Mouse (Mus musculus): ENCODE data around the gene Ssna1. TPM values are rescaled to one million over a fixed set of nuclear protein-coding genes. Genes with fewer than 3 reads are reported as not detected.
A peak's percentile ranks its signal among the peaks of the same experiment; 100 is the strongest.

The Ssna1 gene
- polyA plus RNA-seq, 1 experiment from 2014 or later = 248 TPM

DNA sequence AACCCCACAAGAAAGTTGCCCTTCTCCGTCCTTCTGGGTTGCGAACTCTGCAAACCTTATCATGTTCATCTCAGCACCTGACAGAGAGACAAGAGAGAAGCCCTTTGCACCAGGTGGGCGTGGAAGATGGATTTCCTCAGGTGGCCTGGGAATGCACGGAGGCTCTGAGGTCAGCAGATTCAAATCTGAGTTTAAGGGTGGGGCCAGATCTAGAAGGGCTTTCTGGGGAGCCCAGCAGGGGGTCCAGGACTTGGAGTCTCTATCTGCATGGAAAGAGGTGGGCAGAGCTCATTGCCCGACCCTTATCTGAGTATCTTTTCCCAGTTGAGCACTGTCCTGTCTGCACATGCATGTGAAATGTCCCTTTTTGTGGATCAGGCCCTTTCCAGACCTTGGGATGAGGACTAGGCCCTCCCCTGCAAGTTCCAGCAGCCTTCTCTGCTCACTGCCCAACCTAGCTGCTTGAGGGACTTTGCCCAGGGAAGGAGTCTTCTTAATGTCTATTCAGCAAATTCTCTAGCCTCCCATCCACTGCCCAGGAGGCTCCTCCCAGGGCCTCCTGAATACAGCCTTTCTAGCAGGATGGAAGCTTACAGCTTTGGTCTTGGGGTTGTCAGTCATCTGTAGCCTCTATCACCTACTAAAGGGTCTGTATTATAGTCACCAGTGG, 37.6 kb downstream of the Ssna1 start:
- H3K36me3 ChIP-seq (ENCODE audit: control insufficient read depth, insufficient read depth, low read length) = no peaks in the 10 kb centered on the region
- 74% methylated on average over 5 of the region's 5 CpGs for WGBS
- H3K4me3 ChIP-seq (ENCODE audit: low read depth, low read length) = no peak overlapping the region
- no peak for DNase-seq (ENCODE audit: low spot score)
- no peaks in the 10 kb centered on the region for H3K4me1 ChIP-seq (replicated peaks; ENCODE audit: control insufficient read depth, insufficient read depth, low read length)
- H3K9me3 ChIP-seq (ENCODE audit: control insufficient read depth, low read length) = no peaks in the 10 kb centered on the region
- ATAC-seq (ENCODE audit: low FRiP score) = no peak
- no peaks in the 10 kb centered on the region for H3K27me3 ChIP-seq (ENCODE audit: control insufficient read depth, insufficient read depth, low read length)
- no peak overlapping the region for H3K27ac ChIP-seq (ENCODE audit: low read depth, low read length)
- no peak overlapping the region for H3K4me2 ChIP-seq (replicated peaks; ENCODE audit: low read depth, low read length)
- no peak overlapping the region for H3K9ac ChIP-seq (ENCODE audit: low read depth, low read length)

DNA sequence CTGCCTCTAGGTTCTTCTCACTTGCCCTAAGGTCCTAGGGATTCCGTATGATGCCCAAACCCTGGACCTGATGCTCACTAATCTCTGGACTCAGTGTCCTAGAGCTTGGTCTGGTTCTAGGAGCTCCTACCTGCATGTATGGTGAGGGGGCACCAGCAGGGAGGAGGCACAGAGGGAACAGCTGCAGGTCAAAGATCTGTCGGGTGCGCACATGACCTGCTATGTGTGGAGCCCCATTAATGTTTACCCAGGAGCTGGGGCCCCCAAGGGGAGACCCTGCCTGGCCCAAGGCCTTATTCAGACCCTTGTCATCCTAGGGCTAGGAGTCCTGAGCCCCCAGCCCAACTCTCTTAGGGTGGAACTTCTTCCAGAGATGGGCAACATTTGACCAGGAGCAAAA, 38.2 kb downstream of the Ssna1 start, which contains the start of gene Slc34a3:
Gene Slc34a3, minus strand, starts transcription at position 315 of the 400 bp plus-strand sequence.
- no peaks in the 10 kb centered on the region for H3K36me3 ChIP-seq (ENCODE audit: control insufficient read depth, insufficient read depth, low read length)
- no peak within 1 kb of the TSS for H3K27ac ChIP-seq (ENCODE audit: low read depth, low read length)
- no peak within 1 kb of the TSS for H3K9ac ChIP-seq (ENCODE audit: low read depth, low read length)
- DNase-seq (ENCODE audit: low spot score) (no peak), ATAC-seq (ENCODE audit: low FRiP score) (no peak)
- 93% methylated on average over 3 of the region's 3 CpGs for WGBS
- no peaks in the 10 kb centered on the region for H3K4me1 ChIP-seq (replicated peaks; ENCODE audit: control insufficient read depth, insufficient read depth, low read length)
- H3K4me3 ChIP-seq (ENCODE audit: low read depth, low read length) = no peak within 1 kb of the TSS
- H3K27me3 ChIP-seq (ENCODE audit: control insufficient read depth, insufficient read depth, low read length) = no peaks in the 10 kb centered on the region
- no peak within 1 kb of the TSS for H3K4me2 ChIP-seq (replicated peaks; ENCODE audit: low read depth, low read length)
- H3K9me3 ChIP-seq (ENCODE audit: control insufficient read depth, low read length) = no peaks in the 10 kb centered on the region

GRCm38 (mm10) chr2:25233421-25233820, 38.8 kb downstream of the Ssna1 start:
- H3K27me3 ChIP-seq (ENCODE audit: control insufficient read depth, insufficient read depth, low read length) = no peaks in the 10 kb centered on the region
- DNase-seq (ENCODE audit: low spot score) (no peak), ATAC-seq (ENCODE audit: low FRiP score) (no peak)
- H3K9ac ChIP-seq (ENCODE audit: low read depth, low read length) = no peak overlapping the region
- H3K4me3 ChIP-seq (ENCODE audit: low read depth, low read length) = no peak overlapping the region
- H3K27ac ChIP-seq (ENCODE audit: low read depth, low read length) = no peak overlapping the region
- H3K9me3 ChIP-seq (ENCODE audit: control insufficient read depth, low read length) = no peaks in the 10 kb centered on the region
- H3K4me2 ChIP-seq (replicated peaks; ENCODE audit: low read depth, low read length) = no peak overlapping the region
- whole genome bisulfite sequencing = 82% methylated on average over 4 of the region's 4 CpGs
- H3K4me1 ChIP-seq (replicated peaks; ENCODE audit: control insufficient read depth, insufficient read depth, low read length) = peaks cover 1% of the 10 kb centered on the region; the same call in 1 of the 2 replicates
- no peaks in the 10 kb centered on the region for H3K36me3 ChIP-seq (ENCODE audit: control insufficient read depth, insufficient read depth, low read length)

DNA sequence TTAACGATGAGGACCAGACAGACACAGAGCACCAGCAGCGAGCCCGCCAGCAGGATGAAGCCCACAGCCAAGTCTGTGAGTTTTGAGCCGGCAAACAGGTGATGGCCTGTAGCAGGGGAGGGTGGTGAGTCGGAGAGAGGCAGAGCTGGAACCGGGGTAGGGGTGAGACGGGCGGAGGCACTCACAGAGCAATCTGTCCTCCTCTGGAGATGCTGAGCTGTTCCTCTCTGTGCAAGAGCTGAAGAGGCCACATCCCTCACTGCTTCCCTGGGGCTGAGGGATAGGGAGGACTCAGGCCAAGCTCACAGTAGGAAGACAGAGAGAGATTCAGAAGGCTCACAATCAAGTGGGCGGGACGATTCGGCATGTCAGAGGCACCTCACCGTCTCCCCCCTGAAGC, 41.2 kb downstream of the Ssna1 start:
- no peak overlapping the region for H3K9ac ChIP-seq (ENCODE audit: low read depth, low read length)
- peaks cover 2% of the 10 kb centered on the region; the same call in 1 of the 2 replicates for H3K4me1 ChIP-seq (replicated peaks; ENCODE audit: control insufficient read depth, insufficient read depth, low read length)
- H3K27me3 ChIP-seq (ENCODE audit: control insufficient read depth, insufficient read depth, low read length) = no peaks in the 10 kb centered on the region
- WGBS = 52% methylated on average over 12 of the region's 12 CpGs
- H3K4me2 ChIP-seq (replicated peaks; ENCODE audit: low read depth, low read length) = no peak overlapping the region
- no peak overlapping the region for H3K27ac ChIP-seq (ENCODE audit: low read depth, low read length)
- DNase-seq (ENCODE audit: low spot score) (no peak), ATAC-seq (ENCODE audit: low FRiP score) (no peak)
- H3K9me3 ChIP-seq (ENCODE audit: control insufficient read depth, low read length) = no peaks in the 10 kb centered on the region
- no peak overlapping the region for H3K4me3 ChIP-seq (ENCODE audit: low read depth, low read length)
- no peaks in the 10 kb centered on the region for H3K36me3 ChIP-seq (ENCODE audit: control insufficient read depth, insufficient read depth, low read length)

DNA sequence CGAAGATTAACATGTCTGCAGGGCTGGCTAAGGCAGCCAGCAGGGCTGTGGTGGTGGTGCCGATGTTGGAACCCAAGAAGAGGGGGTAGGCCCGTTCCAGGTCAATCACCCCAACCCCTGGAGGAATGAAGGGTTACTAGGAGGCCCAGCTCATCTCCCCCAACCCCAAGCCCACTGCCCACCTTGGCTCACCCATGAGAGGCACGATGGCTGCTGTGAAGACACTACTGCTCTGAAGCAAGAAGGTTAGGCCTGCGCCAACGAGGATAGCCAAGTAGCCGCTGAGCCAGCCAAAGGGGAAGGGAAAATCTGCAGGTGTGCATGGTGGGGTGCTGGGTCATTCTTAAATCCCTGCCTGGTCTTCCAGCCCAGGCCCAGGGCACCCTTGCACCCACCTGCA, 41.7 kb downstream of the Ssna1 start:
- Histone ChIP-seq H3K9me3 (ENCODE audit: control insufficient read depth, low read length) (no peaks in the 10 kb centered on the region), H3K4me2 (replicated peaks; ENCODE audit: low read depth, low read length) (no peak overlapping the region), H3K27me3 (ENCODE audit: control insufficient read depth, insufficient read depth, low read length) (no peaks in the 10 kb centered on the region), H3K4me1 (replicated peaks; ENCODE audit: control insufficient read depth, insufficient read depth, low read length) (peaks cover 4% of the 10 kb centered on the region; the same call in 1 of the 2 replicates), H3K4me3 (ENCODE audit: low read depth, low read length) (no peak overlapping the region), H3K27ac (ENCODE audit: low read depth, low read length) (no peak overlapping the region), H3K36me3 (ENCODE audit: control insufficient read depth, insufficient read depth, low read length) (no peaks in the 10 kb centered on the region), H3K9ac (ENCODE audit: low read depth, low read length) (no peak overlapping the region)
- 90% methylated on average over 7 of the region's 7 CpGs for WGBS
- DNase-seq (ENCODE audit: low spot score) (no peak), ATAC-seq (ENCODE audit: low FRiP score) (no peak)

DNA sequence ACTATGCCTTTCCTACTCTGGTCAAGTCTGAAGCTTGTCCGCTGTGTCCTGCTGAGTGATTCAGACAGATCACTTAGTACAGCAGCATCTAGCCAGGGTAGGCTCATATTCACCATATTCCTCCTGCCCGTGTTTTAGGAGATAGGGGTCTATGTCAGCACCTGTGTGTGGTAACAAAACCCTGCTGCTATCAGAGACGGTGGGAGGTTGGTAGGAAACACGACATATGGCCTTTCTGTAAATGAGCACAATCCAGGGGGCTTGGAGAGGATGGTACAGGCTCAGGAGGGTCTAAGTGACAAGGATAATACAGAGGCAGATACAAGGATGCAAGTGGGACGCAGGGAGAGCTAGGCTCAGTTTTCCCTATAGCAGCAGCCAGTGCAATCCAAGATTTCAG, 42.7 kb downstream of the Ssna1 start:
- no peak overlapping the region for H3K4me3 ChIP-seq (ENCODE audit: low read depth, low read length)
- H3K27me3 ChIP-seq (ENCODE audit: control insufficient read depth, insufficient read depth, low read length) = no peaks in the 10 kb centered on the region
- H3K27ac ChIP-seq (ENCODE audit: low read depth, low read length) = no peak overlapping the region
- H3K36me3 ChIP-seq (ENCODE audit: control insufficient read depth, insufficient read depth, low read length) = no peaks in the 10 kb centered on the region
- peaks cover 5% of the 10 kb centered on the region; the same call in 1 of the 2 replicates for H3K4me1 ChIP-seq (replicated peaks; ENCODE audit: control insufficient read depth, insufficient read depth, low read length)
- DNase-seq (ENCODE audit: low spot score) = no peak
- H3K9ac ChIP-seq (ENCODE audit: low read depth, low read length) = no peak overlapping the region
- ATAC-seq (ENCODE audit: low FRiP score) = no peak
- no peak overlapping the region for H3K4me2 ChIP-seq (replicated peaks; ENCODE audit: low read depth, low read length)
- H3K9me3 ChIP-seq (ENCODE audit: control insufficient read depth, low read length) = no peaks in the 10 kb centered on the region
- 84% methylated on average over 5 of the region's 5 CpGs for WGBS

GRCm38 (mm10) chr2:25228995-25229530, 43.2 kb downstream of the Ssna1 start:
- DNase-seq (ENCODE audit: low spot score) (no peak), ATAC-seq (ENCODE audit: low FRiP score) (no peak)
- no peaks in the 10 kb centered on the region for H3K27me3 ChIP-seq (ENCODE audit: control insufficient read depth, insufficient read depth, low read length)
- H3K4me2 ChIP-seq (replicated peaks; ENCODE audit: low read depth, low read length) = no peak overlapping the region
- no peak overlapping the region for H3K27ac ChIP-seq (ENCODE audit: low read depth, low read length)
- 70% methylated on average over 6 of the region's 6 CpGs for WGBS
- H3K36me3 ChIP-seq (ENCODE audit: control insufficient read depth, insufficient read depth, low read length) = no peaks in the 10 kb centered on the region
- peaks cover 5% of the 10 kb centered on the region; the same call in 1 of the 2 replicates for H3K4me1 ChIP-seq (replicated peaks; ENCODE audit: control insufficient read depth, insufficient read depth, low read length)
- H3K9me3 ChIP-seq (ENCODE audit: control insufficient read depth, low read length) = no peaks in the 10 kb centered on the region
- no peak overlapping the region for H3K4me3 ChIP-seq (ENCODE audit: low read depth, low read length)
- no peak overlapping the region for H3K9ac ChIP-seq (ENCODE audit: low read depth, low read length)

GRCm38 (mm10) chr2:25228431-25228889, 43.8 kb downstream of the Ssna1 start:
- peak overlapping the region; percentile 33; the same call in 1 of the 2 replicates for H3K27ac ChIP-seq (ENCODE audit: low read depth, low read length)
- H3K4me3 ChIP-seq (ENCODE audit: low read depth, low read length) = no peak overlapping the region
- no peak overlapping the region for H3K9ac ChIP-seq (ENCODE audit: low read depth, low read length)

DNA sequence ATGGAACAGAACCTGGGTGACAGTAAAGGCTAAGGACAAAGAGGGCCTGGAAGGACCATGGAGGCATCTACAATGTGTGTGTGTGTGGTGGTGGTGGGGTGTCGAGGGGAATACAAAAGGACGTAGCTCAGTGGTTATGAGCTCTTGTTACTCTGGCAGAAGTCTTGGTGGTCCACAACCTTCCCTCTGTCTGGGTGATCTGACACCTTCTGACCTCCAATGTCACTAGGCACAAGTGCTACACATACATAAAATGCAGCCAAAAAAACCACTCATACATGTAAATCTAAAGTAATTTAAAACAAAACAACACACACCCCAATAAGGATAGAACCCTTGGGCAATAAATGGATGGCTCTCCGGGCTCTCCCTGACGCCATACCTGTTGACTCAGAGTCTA, 44.8 kb downstream of the Ssna1 start:
- H3K27me3 ChIP-seq (ENCODE audit: control insufficient read depth, insufficient read depth, low read length) = no peaks in the 10 kb centered on the region
- ATAC-seq (ENCODE audit: low FRiP score) (no peak), DNase-seq (ENCODE audit: low spot score) (no peak)
- 95% methylated on average over 4 of the region's 4 CpGs for WGBS
- no peak overlapping the region for H3K4me3 ChIP-seq (ENCODE audit: low read depth, low read length)
- H3K4me1 ChIP-seq (replicated peaks; ENCODE audit: control insufficient read depth, insufficient read depth, low read length) = peaks cover 5% of the 10 kb centered on the region; the same call in 1 of the 2 replicates
- H3K9ac ChIP-seq (ENCODE audit: low read depth, low read length) = no peak overlapping the region
- H3K36me3 ChIP-seq (ENCODE audit: control insufficient read depth, insufficient read depth, low read length) = no peaks in the 10 kb centered on the region
- H3K27ac ChIP-seq (ENCODE audit: low read depth, low read length) = no peak overlapping the region
- H3K9me3 ChIP-seq (ENCODE audit: control insufficient read depth, low read length) = no peaks in the 10 kb centered on the region
- no peak overlapping the region for H3K4me2 ChIP-seq (replicated peaks; ENCODE audit: low read depth, low read length)

More at GRCm38 (mm10) chr2:25228431-25228889, 43.8 kb downstream of the Ssna1 start:
- H3K4me1 ChIP-seq (replicated peaks; ENCODE audit: control insufficient read depth, insufficient read depth, low read length) = peaks cover 5% of the 10 kb centered on the region; the same call in 1 of the 2 replicates
- H3K36me3 ChIP-seq (ENCODE audit: control insufficient read depth, insufficient read depth, low read length) = no peaks in the 10 kb centered on the region
- peak overlapping the region; percentile 12; the same call in 1 of the 2 replicates for H3K4me2 ChIP-seq (replicated peaks; ENCODE audit: low read depth, low read length)
- no peaks in the 10 kb centered on the region for H3K27me3 ChIP-seq (ENCODE audit: control insufficient read depth, insufficient read depth, low read length)
- peak; percentile 85 for DNase-seq (ENCODE audit: low spot score)
- no peak for ATAC-seq (ENCODE audit: low FRiP score)
- WGBS = 3% methylated on average over 7 of the region's 7 CpGs
- no peaks in the 10 kb centered on the region for H3K9me3 ChIP-seq (ENCODE audit: control insufficient read depth, low read length)

All from hindbrain, embryonic 11.5 days (tissue).